Mouse (Mus musculus) liver, embryonic 14.5 days (tissue): ENCODE results near the gene Fpgt.

Experiments used
- CTCF ChIP-seq: IDR thresholded peaks from 2 replicates; pipeline ENCODE4 v1.5.1; 2016; ENCODE audit warnings: antibody characterized with exemption, low read depth, control low read depth
- EP300 ChIP-seq: IDR thresholded peaks from 2 replicates; pipeline ENCODE4 v1.6.1; 2016; ENCODE audit warnings: antibody characterized with exemption, low read depth

- TF ChIP-seq EP300 (no peak), CTCF (no peak)
Measured at GRCm38 (mm10) chr3:155092081-155092480, 1.1 kb downstream of the Fpgt start.
